Mouse (Mus musculus): ENCODE results near the gene Zhx3. TPM values are rescaled to one million over a fixed set of nuclear protein-coding genes. Genes with fewer than 3 reads are reported as not detected.

The Zhx3 gene
- polyA plus RNA-seq, 2 experiments from 2014 or later, result 8.3 to 11.5 TPM

GRCm38 (mm10) chr2:160881462-160882101 is 8.8 kb upstream of the Zhx3 start:
- ATAC-seq, result no peak

- no peak for ATAC-seq
Observed at GRCm38 (mm10) chr2:160880453-160881195, 7.8 kb upstream of the Zhx3 start, which contains the start of gene Lpin3. TSS of gene Lpin3 (plus strand) at chr2:160880670.

- ATAC-seq, result no peak
Observed at GRCm38 (mm10) chr2:160876115-160876514, 3.3 kb upstream of the Zhx3 start.

GRCm38 (mm10) chr2:160874231-160874877 is 1.6 kb upstream of the Zhx3 start:
- ATAC-seq, result no peak

GRCm38 (mm10) chr2:160872395-160872794 is 403 bp downstream of the Zhx3 start:
- ATAC-seq, result peak; percentile 73

GRCm38 (mm10) chr2:160871310-160871709 is 1.5 kb downstream of the Zhx3 start:
- no peak for ATAC-seq

- no peak for ATAC-seq
Observed at GRCm38 (mm10) chr2:160869446-160869845, 3.4 kb downstream of the Zhx3 start.

GRCm38 (mm10) chr2:160865266-160865665 is 7.5 kb downstream of the Zhx3 start:
- ATAC-seq, result no peak

GRCm38 (mm10) chr2:160864112-160864511 is 8.7 kb downstream of the Zhx3 start:
- no peak for ATAC-seq

GRCm38 (mm10) chr2:160860363-160860762 is 12.4 kb downstream of the Zhx3 start:
- no peak for ATAC-seq

- ATAC-seq, result no peak
Observed at GRCm38 (mm10) chr2:160856359-160857102, 16.3 kb downstream of the Zhx3 start.

GRCm38 (mm10) chr2:160854687-160855086 is 18.1 kb downstream of the Zhx3 start:
- ATAC-seq, result no peak

GRCm38 (mm10) chr2:160850360-160850759 is 22.4 kb downstream of the Zhx3 start:
- ATAC-seq, result no peak

GRCm38 (mm10) chr2:160849617-160850240 is 23.1 kb downstream of the Zhx3 start:
- ATAC-seq, result no peak

GRCm38 (mm10) chr2:160848186-160848585 is 24.6 kb downstream of the Zhx3 start:
- ATAC-seq, result no peak

- no peak for ATAC-seq
Observed at GRCm38 (mm10) chr2:160847664-160848063, 25.1 kb downstream of the Zhx3 start.

- no peak for ATAC-seq
Observed at GRCm38 (mm10) chr2:160840838-160841237, 32.0 kb downstream of the Zhx3 start.

GRCm38 (mm10) chr2:160810802-160811201 is 62.0 kb downstream of the Zhx3 start:
- no peak for ATAC-seq

- ATAC-seq, result no peak
Observed at GRCm38 (mm10) chr2:160810376-160810775, 62.4 kb downstream of the Zhx3 start.

- no peak for ATAC-seq
Observed at GRCm38 (mm10) chr2:160806091-160806521, 66.7 kb downstream of the Zhx3 start.

- ATAC-seq, result no peak
Observed at GRCm38 (mm10) chr2:160804794-160805527, 67.8 kb downstream of the Zhx3 start.

GRCm38 (mm10) chr2:160802326-160802725 is 70.5 kb downstream of the Zhx3 start:
- no peak for ATAC-seq

All from CD4-positive, CD25-positive, alpha-beta regulatory T cell, adult 4 months (primary cell).